Comparison of ENCODE assay signal across 16 mouse cellular contexts in genomic region chr11:97721338-97721737, GRCm38 (mm10).
"Had no signal": no experiment of that assay in that cellular context is flagged by ENCODE, and none has a peak within 500 bp of the region (broad histone marks: within the 10 kb centered on the region; RNA-seq: fewer than 3 reads in every experiment).

No protein-coding gene starts in this region.

- H3K9me3 ChIP-seq: neural tube, embryonic 13.5 days; neural tube, embryonic 15.5 days; stomach, embryonic 15.5 days had no signal

- H3K4me1 ChIP-seq: neural tube, embryonic 13.5 days; neural tube, embryonic 15.5 days; stomach, embryonic 15.5 days had no signal

- H3K4me3 ChIP-seq: neural tube, embryonic 13.5 days; neural tube, embryonic 15.5 days; stomach, embryonic 15.5 days had no signal

- H3K27me3 ChIP-seq: neural tube, embryonic 13.5 days; neural tube, embryonic 15.5 days; stomach, embryonic 15.5 days had no signal

- H3K27ac ChIP-seq: neural tube, embryonic 13.5 days; neural tube, embryonic 15.5 days; stomach, embryonic 15.5 days; stomach, postnatal 0 days had no signal

- DNase-seq: retina, postnatal 1 day; right cerebral cortex, adult 18-20 months; right cerebral cortex, postnatal 14 days; right cerebral cortex, postnatal 25 days; right cerebral cortex, postnatal 4 days; spleen, adult 18-20 months; thymus, adult 18-20 months; thymus, adult 2 months; thymus, postnatal 14 days; thymus, postnatal 25 days; thymus, postnatal 36 days; thymus, postnatal 4 days had no signal

- H3K4me2 ChIP-seq: neural tube, embryonic 13.5 days; neural tube, embryonic 15.5 days; stomach, embryonic 15.5 days had no signal
